Mouse (Mus musculus): ENCODE results near the gene Abcf3. TPM values are rescaled to one million over a fixed set of nuclear protein-coding genes. Genes with fewer than 3 reads are reported as not detected.
A peak's percentile ranks its signal among the peaks of the same experiment; 100 is the strongest.

Abcf3 gene
- total and polyA plus RNA-seq, 3 experiments, result 36.0 to 74.4 (median 72.9) TPM

DNA sequence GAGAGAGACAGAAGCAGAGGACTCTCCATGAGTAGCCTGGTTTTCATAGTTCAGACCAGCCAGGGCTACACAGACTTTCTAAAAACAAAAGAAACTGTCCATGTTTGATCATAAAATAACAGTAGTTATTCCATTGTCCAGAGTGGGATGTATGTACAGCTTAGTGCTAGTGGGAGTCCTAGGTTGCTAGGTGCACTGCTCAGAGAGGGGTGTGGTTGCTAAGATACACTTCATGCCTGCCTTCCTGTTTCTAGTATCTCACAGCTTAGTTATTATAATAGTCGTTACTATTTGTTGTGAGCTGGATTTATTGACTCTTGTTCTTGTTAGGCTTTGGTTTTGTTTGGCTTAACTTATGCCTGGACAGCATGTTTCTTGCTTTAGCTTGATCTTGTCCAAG is 16.7 kb downstream of the Abcf3 start:
- Histone ChIP-seq H3K79me2 (replicated peaks; ENCODE audit: control insufficient read depth, insufficient read depth, low read length) (no peaks in the 10 kb centered on the region), H3K27ac (no peak overlapping the region), H3K4me1 (ENCODE audit: control insufficient read depth, insufficient read depth, low read length) (no peaks in the 10 kb centered on the region), H3K27me3 (ENCODE audit: control insufficient read depth, insufficient read depth, low read length) (no peaks in the 10 kb centered on the region), H3K36me3 (ENCODE audit: control insufficient read depth, insufficient read depth, low read length) (no peaks in the 10 kb centered on the region), H3K4me3 (no peak overlapping the region), H3K9ac (ENCODE audit: low read depth, low read length) (no peak overlapping the region)
- 60% methylated on average over 1 of the region's 1 CpGs for WGBS
- DNase-seq, result no peak
- no peak for TF ChIP-seq CTCF (IDR thresholded peaks at IDR 0.05)
- no peak for TF ChIP-seq POLR2A (IDR thresholded peaks at IDR 0.05; ENCODE audit: insufficient read depth, low read depth, low read length)
- no peak for TF ChIP-seq EP300 (IDR thresholded peaks at IDR 0.05; ENCODE audit: insufficient read depth, low read depth, low read length)
- intact Hi-C loops (cut with DNase I), result no loop called here

DNA sequence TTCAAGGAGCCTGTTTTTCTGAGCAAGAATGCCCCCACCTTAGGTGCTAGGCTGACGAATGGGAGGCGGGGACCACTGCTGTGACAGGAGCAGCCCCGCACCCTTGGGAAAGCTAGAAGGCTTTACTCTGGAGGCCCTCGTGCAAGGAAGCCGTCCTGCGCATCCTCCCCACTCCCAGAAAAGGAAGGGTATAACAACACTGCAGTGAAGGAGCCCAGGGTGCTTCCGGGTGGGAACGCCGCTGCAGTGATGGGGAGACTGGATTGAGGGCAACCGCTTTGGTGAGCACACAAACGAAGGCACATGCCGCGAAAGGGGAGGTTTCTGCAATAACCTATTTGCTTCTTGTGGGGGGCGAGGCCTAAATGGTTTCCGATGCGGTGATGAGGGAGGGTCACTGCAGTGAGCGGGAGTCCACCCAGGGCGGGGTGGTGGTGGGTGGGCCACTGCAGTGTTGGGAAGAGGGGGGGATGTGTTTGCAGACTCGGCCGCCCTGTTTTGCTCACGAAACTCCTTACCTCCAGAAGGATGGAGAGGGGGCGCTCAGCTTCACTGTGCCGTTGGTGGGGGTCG is 41.1 kb downstream of the Abcf3 start, which contains the start of gene Vwa5b2:
Vwa5b2 (plus strand) TSS at position 106 of the 573 bp plus-strand sequence.
- intact Hi-C loops (cut with DNase I), result no loop called here
- Histone ChIP-seq H3K27me3 (ENCODE audit: control insufficient read depth, insufficient read depth, low read length) (peaks cover 22% of the 10 kb centered on the region), H3K27ac (no peak within 1 kb of the TSS)

DNA sequence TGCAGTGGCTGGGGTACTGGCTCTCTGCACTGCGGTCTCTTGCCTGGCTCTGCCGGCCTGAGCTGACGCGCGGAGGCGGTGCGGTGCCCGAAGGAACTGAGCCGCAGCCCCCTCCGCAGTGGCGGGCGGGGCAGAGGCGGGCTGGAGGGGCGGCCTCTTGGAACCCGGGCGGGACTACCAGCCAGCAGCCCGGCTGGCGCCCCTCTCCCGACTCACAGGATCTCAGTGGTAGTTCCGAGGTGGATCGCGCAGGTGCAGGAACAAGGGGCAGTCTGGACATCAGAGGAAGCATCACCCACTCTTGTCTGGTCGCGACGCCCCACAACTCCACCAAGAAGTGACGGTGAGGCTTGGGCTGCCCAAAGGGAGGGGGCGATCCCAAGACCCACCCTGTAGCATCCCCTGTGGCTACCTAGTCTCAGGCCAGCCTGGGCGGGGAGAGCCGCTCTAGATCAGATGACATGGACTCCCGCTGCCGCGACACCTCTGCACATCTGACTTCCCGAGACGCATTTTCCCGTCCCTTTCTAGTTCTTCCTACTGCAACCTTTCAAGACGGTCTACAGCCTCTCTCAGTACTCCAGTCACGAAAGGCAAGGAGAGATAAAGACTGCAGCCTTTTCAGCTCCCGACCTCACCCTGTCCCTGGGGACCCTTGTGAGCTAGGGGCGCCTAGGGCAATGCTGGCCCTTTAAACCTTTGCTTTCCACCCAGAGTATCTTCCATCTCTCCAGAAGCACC is 41.7 kb downstream of the Abcf3 start:
- no peak overlapping the region for H3K27ac ChIP-seq
- H3K4me3 ChIP-seq, result peak overlapping the region; percentile 28
- H3K27me3 ChIP-seq (ENCODE audit: control insufficient read depth, insufficient read depth, low read length), result peaks cover 22% of the 10 kb centered on the region
- H3K9ac ChIP-seq (ENCODE audit: low read depth, low read length), result no peak overlapping the region
- TF ChIP-seq POLR2A (IDR thresholded peaks at IDR 0.05; ENCODE audit: insufficient read depth, low read depth, low read length) (no peak), EP300 (IDR thresholded peaks at IDR 0.05; ENCODE audit: insufficient read depth, low read depth, low read length) (no peak)
- no peaks in the 10 kb centered on the region for H3K36me3 ChIP-seq (ENCODE audit: control insufficient read depth, insufficient read depth, low read length)
- no peaks in the 10 kb centered on the region for H3K79me2 ChIP-seq (replicated peaks; ENCODE audit: control insufficient read depth, insufficient read depth, low read length)
- 1% methylated on average over 36 of the region's 39 CpGs for WGBS
- intact Hi-C loops (cut with DNase I), result no loop called here
- H3K4me1 ChIP-seq (ENCODE audit: control insufficient read depth, insufficient read depth, low read length), result no peaks in the 10 kb centered on the region
- peak in 1 of 2 experiments; percentile 34 for DNase-seq

More for the DNA sequence above, 41.1 kb downstream of the Abcf3 start, which contains the start of gene Vwa5b2:
- H3K36me3 ChIP-seq (ENCODE audit: control insufficient read depth, insufficient read depth, low read length), result no peaks in the 10 kb centered on the region
- H3K4me1 ChIP-seq (ENCODE audit: control insufficient read depth, insufficient read depth, low read length), result no peaks in the 10 kb centered on the region
- no peak for DNase-seq
- 3% methylated on average over 24 of the region's 24 CpGs for WGBS
- H3K79me2 ChIP-seq (replicated peaks; ENCODE audit: control insufficient read depth, insufficient read depth, low read length), result no peaks in the 10 kb centered on the region
- TF ChIP-seq POLR2A (IDR thresholded peaks at IDR 0.05; ENCODE audit: insufficient read depth, low read depth, low read length) (no peak), EP300 (IDR thresholded peaks at IDR 0.05; ENCODE audit: insufficient read depth, low read depth, low read length) (no peak), CTCF (IDR thresholded peaks at IDR 0.05) (no peak)
- peak within 1 kb of the TSS; percentile 28 for H3K4me3 ChIP-seq
- no peak within 1 kb of the TSS for H3K9ac ChIP-seq (ENCODE audit: low read depth, low read length)

DNA sequence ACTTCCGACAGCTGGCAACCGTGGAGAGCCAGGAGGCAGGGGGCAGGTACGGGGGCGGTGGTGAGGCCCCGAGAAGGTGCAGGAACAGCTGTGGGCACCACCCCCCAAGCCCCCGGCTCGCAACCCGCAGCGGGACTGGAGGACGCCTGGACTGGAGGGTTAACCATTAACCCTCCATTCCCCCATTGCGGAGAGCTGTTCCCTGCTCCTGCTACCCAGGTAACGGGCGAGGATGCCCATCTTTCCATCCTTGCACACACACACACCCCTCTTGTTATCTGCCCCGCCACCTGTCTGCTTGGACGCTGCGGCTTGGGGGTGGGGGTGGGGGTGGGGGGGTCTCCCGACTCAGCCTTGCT is 42.3 kb downstream of the Abcf3 start:
- no peak for TF ChIP-seq CTCF (IDR thresholded peaks at IDR 0.05)
- no peak for TF ChIP-seq EP300 (IDR thresholded peaks at IDR 0.05; ENCODE audit: insufficient read depth, low read depth, low read length)
- no peak for TF ChIP-seq POLR2A (IDR thresholded peaks at IDR 0.05; ENCODE audit: insufficient read depth, low read depth, low read length)
- H3K27me3 ChIP-seq (ENCODE audit: control insufficient read depth, insufficient read depth, low read length), result peaks cover 22% of the 10 kb centered on the region
- no peak overlapping the region for H3K4me3 ChIP-seq
- no peak overlapping the region for H3K27ac ChIP-seq
- H3K9ac ChIP-seq (ENCODE audit: low read depth, low read length), result no peak overlapping the region
- whole genome bisulfite sequencing, result 3% methylated on average over 17 of the region's 17 CpGs
- no peaks in the 10 kb centered on the region for H3K79me2 ChIP-seq (replicated peaks; ENCODE audit: control insufficient read depth, insufficient read depth, low read length)
- intact Hi-C loops (cut with DNase I), result no loop called here
- no peaks in the 10 kb centered on the region for H3K36me3 ChIP-seq (ENCODE audit: control insufficient read depth, insufficient read depth, low read length)
- H3K4me1 ChIP-seq (ENCODE audit: control insufficient read depth, insufficient read depth, low read length), result no peaks in the 10 kb centered on the region
- DNase-seq, result no peak

DNA sequence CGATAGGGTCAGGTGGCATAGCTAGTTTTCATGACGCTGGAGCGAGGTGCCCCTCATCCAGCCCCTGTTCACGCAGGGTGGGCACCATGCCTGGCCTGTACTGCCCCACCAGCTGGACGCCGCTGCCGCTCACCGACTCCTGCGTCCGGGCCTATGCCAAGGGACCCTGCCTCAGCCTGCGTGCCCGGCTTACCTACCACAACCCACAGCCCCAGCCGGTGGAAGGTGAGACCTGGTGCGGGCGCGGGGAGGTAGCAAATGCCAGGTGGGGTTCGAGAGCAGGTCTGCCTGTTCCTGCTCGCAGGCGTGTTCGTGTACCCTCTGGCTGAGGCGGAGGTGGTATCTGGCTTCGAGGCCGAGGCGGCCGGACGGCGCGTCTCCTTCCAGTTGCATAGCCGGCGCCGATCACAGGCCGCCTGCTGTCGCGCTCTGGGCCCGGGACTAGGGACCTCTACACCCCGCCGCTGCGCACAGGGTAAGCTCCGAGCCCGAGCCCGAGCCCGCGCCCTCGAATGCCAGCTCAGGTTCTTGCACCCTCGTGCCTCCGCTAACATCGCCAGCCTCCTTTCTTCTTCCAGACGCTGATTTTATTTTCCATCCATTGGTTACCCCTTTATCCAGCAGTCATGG is 42.8 kb downstream of the Abcf3 start:
- 5% methylated on average over 48 of the region's 48 CpGs for WGBS
- no peak overlapping the region for H3K4me3 ChIP-seq
- intact Hi-C loops (cut with DNase I), result no loop called here

More for the DNA sequence above, 42.8 kb downstream of the Abcf3 start:
- no peak overlapping the region for H3K27ac ChIP-seq
- no peaks in the 10 kb centered on the region for H3K36me3 ChIP-seq (ENCODE audit: control insufficient read depth, insufficient read depth, low read length)
- H3K79me2 ChIP-seq (replicated peaks; ENCODE audit: control insufficient read depth, insufficient read depth, low read length), result no peaks in the 10 kb centered on the region
- H3K9ac ChIP-seq (ENCODE audit: low read depth, low read length), result no peak overlapping the region
- TF ChIP-seq CTCF (IDR thresholded peaks at IDR 0.05), result no peak
- no peak for TF ChIP-seq EP300 (IDR thresholded peaks at IDR 0.05; ENCODE audit: insufficient read depth, low read depth, low read length)
- TF ChIP-seq POLR2A (IDR thresholded peaks at IDR 0.05; ENCODE audit: insufficient read depth, low read depth, low read length), result no peak
- peaks cover 22% of the 10 kb centered on the region for H3K27me3 ChIP-seq (ENCODE audit: control insufficient read depth, insufficient read depth, low read length)
- no peaks in the 10 kb centered on the region for H3K4me1 ChIP-seq (ENCODE audit: control insufficient read depth, insufficient read depth, low read length)
- no peak for DNase-seq

Data from heart, adult 2 months (tissue).